Mouse (Mus musculus): Measurements from ENCODE around the gene Hoxc11. TPM values are rescaled to one million over a fixed set of nuclear protein-coding genes. Genes with fewer than 3 reads are reported as not detected.

Gene Hoxc11
- not detected for total RNA-seq (2023)

DNA sequence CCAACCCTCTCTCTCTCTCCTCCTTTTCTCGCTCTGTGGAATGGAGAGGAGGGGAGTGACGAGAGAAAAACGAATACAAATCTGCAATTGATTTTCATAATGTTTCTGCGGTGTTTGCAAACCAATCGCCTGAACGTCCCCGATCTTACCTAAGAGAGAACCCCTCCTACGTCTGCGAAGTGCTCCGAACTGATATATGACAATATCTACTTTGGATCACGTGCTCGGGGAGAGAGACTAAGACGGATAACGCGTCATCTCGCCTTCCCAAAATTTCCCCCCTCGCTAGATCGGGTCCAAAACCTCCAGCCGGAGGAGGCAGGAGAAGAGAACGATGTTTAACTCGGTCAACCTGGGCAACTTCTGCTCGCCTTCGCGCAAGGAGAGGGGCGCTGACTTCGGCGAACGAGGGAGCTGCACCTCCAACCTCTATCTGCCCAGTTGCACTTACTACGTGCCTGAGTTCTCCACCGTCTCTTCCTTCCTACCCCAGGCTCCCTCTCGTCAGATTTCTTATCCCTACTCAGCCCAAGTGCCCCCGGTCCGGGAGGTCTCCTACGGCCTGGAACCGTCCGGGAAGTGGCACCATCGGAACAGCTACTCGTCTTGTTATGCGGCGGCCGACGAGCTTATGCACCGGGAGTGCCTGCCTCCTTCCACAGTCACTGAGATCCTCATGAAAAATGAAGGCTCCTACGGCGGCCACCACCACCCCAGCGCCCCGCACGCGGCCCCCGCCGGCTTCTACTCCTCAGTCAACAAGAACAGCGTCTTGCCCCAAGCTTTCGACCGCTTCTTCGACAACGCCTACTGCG, at the start of gene Hoxc11:
Gene Hoxc11 (plus strand): TSS at position 236 of the 815 bp plus-strand sequence.

DNA sequence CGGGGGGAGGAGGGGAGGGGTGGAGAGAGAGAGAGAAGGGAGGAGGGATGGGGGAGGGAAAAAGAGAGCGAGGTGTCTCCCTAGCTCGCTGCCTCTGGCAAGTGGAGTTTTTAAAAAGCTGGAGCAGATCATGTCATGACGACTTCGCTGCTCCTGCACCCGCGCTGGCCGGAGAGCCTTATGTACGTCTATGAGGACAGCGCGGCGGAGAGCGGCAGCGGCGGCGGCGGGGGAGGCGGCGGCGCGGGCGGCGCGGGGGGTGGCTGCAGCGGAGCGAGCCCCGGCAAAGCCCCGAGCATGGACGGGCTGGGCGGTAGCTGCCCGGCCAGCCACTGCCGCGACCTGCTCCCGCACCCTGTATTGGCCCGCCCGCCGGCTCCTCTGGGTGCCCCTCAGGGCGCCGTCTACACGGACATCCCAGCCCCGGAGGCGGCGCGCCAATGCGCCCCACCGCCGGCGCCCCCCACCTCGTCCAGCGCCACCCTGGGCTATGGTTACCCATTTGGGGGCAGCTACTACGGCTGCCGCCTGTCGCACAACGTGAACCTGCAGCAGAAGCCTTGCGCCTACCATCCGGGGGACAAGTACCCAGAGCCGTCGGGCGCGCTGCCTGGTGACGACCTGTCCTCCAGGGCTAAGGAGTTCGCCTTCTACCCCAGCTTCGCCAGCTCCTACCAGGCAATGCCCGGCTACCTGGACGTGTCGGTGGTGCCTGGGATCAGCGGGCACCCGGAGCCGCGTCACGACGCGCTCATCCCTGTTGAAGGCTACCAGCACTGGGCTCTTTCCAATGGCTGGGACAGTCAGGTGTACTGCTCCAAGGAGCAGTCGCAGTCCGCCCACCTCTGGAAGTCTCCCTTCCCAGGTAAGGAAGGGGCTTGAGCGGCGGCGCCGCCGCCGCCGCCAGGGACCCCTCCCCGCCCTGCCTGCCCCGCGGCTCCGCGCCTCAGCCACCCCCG, 32.9 kb upstream of the Hoxc11 start, which contains the start of gene Hoxc13:
Gene Hoxc13 (plus strand): TSS at position 51 of the 959 bp plus-strand sequence.

DNA sequence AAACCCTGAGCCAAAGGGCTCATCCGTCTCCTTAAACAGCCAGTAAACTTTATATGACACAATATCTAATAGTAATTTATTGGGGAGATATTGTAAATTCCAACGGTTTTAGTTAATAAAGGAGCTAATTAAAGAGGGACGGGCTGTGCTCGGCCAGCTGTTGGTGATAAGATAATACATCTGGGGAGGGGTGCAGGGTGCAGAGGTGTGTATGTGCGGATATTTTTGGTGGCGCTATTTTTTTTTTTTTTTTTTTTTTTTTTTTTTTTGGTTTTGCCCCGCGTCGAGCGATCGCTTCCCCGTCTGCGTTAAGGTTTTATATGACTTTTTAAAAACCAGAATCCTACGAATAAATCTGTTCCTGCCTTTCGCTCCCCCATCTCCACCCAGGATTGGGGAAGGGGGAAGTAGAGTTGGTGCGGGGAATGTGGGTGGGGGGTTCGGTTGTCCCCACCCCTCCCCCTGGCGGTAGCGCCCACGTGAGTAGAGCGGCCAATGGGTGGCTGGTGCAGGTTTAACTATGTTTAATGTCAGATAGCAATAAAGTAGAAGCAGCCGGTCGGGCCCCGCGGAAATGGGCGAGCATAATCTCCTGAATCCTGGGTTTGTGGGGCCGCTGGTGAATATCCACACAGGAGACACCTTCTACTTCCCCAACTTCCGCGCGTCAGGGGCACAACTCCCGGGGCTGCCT, 17.8 kb upstream of the Hoxc11 start, which contains the start of gene Hoxc12:
Gene Hoxc12 (plus strand): TSS at position 479 of the 694 bp plus-strand sequence.

DNA sequence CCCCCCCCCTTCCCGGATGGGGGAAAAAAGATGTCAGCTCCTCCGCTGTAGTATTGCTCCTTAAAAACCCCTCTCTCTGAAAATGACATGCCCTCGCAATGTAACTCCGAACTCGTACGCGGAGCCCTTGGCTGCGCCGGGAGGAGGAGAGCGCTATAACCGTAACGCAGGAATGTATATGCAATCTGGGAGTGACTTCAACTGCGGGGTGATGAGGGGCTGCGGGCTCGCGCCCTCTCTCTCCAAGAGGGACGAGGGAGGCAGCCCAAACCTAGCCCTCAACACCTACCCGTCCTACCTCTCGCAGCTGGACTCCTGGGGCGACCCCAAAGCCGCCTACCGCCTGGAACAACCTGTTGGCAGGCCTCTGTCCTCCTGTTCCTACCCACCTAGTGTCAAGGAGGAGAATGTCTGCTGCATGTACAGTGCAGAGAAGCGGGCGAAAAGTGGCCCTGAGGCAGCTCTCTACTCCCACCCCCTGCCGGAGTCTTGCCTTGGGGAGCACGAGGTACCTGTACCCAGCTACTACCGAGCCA, 12.6 kb downstream of the Hoxc11 start, which contains the start of gene Hoxc10:
Gene Hoxc10 (plus strand): TSS at position 21 of the 536 bp plus-strand sequence.

DNA sequence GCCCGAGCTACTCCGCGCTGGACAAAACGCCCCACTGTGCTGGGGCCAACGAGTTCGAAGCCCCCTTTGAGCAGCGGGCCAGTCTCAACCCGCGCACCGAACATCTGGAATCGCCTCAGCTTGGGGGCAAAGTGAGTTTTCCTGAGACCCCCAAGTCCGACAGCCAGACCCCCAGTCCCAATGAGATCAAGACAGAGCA, 13.0 kb downstream of the Hoxc11 start, which contains the start of gene Hoxc5:
Gene Hoxc5 (plus strand): TSS at position 132 of the 199 bp plus-strand sequence.

DNA sequence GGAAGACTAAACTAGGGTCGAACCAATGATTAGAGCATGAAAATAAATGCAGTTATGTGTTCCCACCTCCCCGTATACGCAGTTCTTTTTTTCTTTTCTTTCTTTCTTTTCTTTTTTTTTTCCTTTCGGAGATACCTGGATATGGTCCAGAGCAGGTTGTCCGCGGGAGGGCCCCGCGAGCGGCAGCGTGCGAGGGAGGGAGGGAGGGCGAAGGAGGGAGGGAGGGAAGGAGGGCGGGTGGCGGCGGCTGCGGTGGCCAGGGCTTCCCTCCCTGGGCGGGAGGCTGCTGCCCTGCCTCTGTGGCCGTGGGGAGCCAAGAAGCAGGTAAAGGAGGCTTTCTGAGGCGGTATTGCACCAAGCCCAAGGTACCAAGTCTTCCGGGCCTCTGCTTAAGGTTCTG, 21.9 kb downstream of the Hoxc11 start, which contains the start of gene Hoxc9:
Gene Hoxc9 (plus strand): TSS at position 269 of the 400 bp plus-strand sequence.

DNA sequence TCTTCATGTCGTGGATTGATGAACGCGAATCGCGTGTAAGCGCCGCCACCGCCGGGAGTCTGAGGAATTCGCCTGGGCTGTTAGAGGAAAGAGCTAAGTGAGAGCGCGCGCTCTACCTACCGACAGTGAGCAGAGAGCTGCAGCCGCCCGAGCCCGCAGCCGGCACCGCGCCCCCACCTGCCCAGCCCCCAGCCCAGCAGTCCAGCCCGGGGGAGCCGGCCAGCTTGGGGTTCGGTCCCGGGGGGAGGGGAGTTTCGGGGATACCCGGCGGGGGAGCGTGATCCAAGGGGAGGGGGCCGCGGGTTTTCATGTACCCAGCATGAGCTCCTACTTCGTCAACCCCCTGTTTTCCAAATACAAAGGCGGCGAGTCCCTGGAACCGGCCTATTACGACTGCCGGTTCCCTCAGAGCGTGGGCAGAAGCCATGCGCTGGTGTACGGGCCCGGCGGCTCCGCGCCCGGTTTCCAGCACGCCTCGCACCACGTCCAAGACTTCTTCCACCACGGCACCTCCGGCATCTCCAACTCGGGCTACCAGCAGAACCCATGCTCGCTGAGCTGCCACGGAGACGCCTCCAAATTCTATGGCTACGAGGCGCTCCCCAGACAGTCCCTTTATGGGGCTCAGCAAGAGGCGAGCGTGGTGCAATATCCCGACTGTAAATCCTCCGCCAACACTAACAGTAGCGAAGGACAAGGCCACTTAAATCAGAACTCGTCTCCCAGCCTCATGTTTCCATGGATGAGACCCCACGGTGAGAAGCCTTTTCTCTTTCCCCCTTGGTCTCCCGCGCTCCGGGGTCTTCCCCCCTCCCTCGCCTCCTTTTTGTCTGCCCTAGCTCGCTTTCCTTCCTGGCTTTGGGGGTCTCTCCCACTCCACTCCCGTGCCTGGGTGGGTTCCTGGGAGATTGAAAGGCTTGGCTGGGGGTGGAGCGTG, 36.5 kb downstream of the Hoxc11 start, which contains the start of gene Hoxc8:
Gene Hoxc8 (plus strand): TSS at position 147 of the 937 bp plus-strand sequence.

DNA sequence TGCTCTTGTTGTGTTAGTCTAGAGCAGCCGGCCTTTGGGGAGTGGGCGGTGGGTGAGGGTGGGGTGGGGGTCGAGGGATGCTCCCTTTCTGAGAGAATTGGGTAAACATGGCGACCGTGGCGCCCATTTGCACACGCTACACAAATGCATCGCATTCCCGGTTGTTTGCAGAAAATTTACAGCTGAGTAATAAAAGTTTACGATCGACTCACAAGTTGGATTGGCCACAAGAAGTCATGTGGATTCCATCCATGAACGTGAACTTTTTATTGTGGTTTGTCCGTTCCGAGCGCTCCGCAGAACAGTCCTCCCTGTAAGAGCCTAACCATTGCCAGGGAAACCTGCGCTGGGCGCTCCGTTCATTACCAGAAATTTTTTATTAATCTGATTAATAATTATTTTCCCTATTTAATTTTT, 43.7 kb downstream of the Hoxc11 start, which contains the start of gene Hoxc6:
Gene Hoxc6 (plus strand): TSS at position 319 of the 417 bp plus-strand sequence.

Other genes with a start within 250 kb of the Hoxc11 start
- 10 to 100 TPM; 18.9 to 19.4 TPM for gene Calcoco1, start 232.2 kb upstream of the Hoxc11 start, total RNA-seq (2023)
- not detected for gene Hoxc13, start 33.3 kb upstream of the Hoxc11 start, total RNA-seq (2023)
- gene Hoxc12, start 17.7 kb upstream of the Hoxc11 start, total RNA-seq (2023), result not detected
- gene Hoxc10, start 12.4 kb downstream of the Hoxc11 start, total RNA-seq (2023), result not detected
- gene Hoxc5, start 13.0 kb downstream of the Hoxc11 start, total RNA-seq (2023), result not detected
- under 1 TPM in 1 of 2 experiments, not detected in 1; 0.13 TPM for gene Hoxc9, start 22.0 kb downstream of the Hoxc11 start, total RNA-seq (2023)
- not detected for gene Hoxc8, start 36.2 kb downstream of the Hoxc11 start, total RNA-seq (2023)
- gene Hoxc6, start 43.8 kb downstream of the Hoxc11 start, total RNA-seq (2023), result 1 to 10 TPM in 1 of 2 experiments, not detected in 1; 1.6 TPM
- gene Hoxc4, start 64.5 kb downstream of the Hoxc11 start, total RNA-seq (2023), result under 1 TPM in 1 of 2 experiments, not detected in 1; 0.18 TPM
- 1 to 10 TPM; 2.2 to 4.1 TPM for gene Smug1, start 212.7 kb downstream of the Hoxc11 start, total RNA-seq (2023)

All from neutrophil, adult 59 days (primary cell).